Mouse (Mus musculus) bone marrow macrophage, adult 2 months (primary cell): ENCODE measurements around the gene Nrxn2. TPM values are rescaled to one million over a fixed set of nuclear protein-coding genes. Genes with fewer than 3 reads are reported as not detected.

Experiments used
- H3K27ac ChIP-seq: 2 replicates; pipeline ENCODE4 v1.5.1; 2012; ENCODE audit warnings: low read depth, low read length; ENCODE audit not compliant: insufficient read depth
- H3K4me1 ChIP-seq: 2 replicates; pipeline ENCODE4 v1.6.1; 2012; ENCODE audit warnings: low read length; ENCODE audit not compliant: control insufficient read depth, insufficient read depth
- H3K4me3 ChIP-seq: 2 replicates; pipeline ENCODE4 v1.5.1; 2012; ENCODE audit warnings: mild to moderate bottlenecking, low read length, moderate library complexity; ENCODE audit not compliant: insufficient read depth
- CTCF ChIP-seq: IDR thresholded peaks from 2 replicates; pipeline ENCODE4 v1.5.1; 2012; ENCODE audit warnings: low read depth, mild to moderate bottlenecking, low read length, moderate library complexity
- POLR2A ChIP-seq: IDR thresholded peaks from 2 replicates; pipeline ENCODE4 v1.6.1; 2012; ENCODE audit warnings: mild to moderate bottlenecking, low read depth, low read length, borderline replicate concordance
- polyA plus RNA-seq: library from polyadenylated mRNA; stranded (reverse); fragments of >200 nt; gene quantifications from 2 replicates; pipeline ENCODE4 v1.2.4, GENCODE M21; 2012; ENCODE audit not compliant: missing spikeins, insufficient read depth, insufficient read length

Gene Nrxn2
- polyA plus RNA-seq, 1 experiment = not detected

DNA sequence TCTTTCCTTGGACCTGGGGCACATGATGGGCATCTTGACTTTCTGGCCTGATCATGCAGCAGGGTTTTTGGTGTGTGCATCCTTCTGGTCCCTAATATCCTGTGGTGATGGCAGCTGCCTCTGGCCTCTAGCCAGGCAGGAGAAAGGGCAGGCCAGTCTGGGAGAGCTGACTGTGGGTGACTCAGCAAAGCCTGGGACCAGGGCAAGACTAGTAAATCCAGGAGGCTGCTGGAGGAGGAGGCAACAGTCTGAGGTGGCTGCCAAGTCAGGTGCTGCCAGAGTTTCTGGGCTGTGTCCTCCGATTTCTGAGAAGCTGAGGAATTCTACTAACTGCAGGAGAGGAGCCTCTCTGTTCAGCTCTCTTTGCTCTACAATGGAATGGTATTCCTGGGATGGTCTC lies 127.6 kb downstream of the Nrxn2 start:
- H3K4me1 ChIP-seq = peaks cover 23% of the 10 kb centered on the region
- no peak overlapping the region for H3K27ac ChIP-seq
- no peak overlapping the region for H3K4me3 ChIP-seq
- TF ChIP-seq POLR2A = no peak
- TF ChIP-seq CTCF = no peak

DNA sequence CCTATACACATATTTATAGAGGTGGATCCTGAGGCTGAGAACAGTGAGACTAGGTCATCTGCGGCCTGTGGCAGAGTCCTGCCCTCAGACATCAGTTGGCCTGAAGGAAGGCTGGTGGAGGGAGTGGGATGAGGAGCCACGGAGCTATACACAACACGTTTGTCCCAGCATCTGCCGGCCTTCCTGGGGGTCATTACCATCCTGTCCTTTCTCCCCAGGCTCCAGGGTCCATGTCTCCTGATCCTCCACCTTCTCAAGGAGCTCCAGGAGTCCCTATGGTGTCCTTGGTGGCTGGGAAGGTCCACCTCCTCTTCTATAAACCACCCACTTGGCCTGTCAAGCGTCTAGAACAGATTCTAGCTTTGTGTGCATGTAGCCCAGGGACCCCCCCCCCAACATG lies 129.3 kb downstream of the Nrxn2 start:
- TF ChIP-seq POLR2A = no peak
- TF ChIP-seq CTCF = no peak
- no peak overlapping the region for H3K27ac ChIP-seq
- peaks cover 32% of the 10 kb centered on the region for H3K4me1 ChIP-seq
- no peak overlapping the region for H3K4me3 ChIP-seq

DNA sequence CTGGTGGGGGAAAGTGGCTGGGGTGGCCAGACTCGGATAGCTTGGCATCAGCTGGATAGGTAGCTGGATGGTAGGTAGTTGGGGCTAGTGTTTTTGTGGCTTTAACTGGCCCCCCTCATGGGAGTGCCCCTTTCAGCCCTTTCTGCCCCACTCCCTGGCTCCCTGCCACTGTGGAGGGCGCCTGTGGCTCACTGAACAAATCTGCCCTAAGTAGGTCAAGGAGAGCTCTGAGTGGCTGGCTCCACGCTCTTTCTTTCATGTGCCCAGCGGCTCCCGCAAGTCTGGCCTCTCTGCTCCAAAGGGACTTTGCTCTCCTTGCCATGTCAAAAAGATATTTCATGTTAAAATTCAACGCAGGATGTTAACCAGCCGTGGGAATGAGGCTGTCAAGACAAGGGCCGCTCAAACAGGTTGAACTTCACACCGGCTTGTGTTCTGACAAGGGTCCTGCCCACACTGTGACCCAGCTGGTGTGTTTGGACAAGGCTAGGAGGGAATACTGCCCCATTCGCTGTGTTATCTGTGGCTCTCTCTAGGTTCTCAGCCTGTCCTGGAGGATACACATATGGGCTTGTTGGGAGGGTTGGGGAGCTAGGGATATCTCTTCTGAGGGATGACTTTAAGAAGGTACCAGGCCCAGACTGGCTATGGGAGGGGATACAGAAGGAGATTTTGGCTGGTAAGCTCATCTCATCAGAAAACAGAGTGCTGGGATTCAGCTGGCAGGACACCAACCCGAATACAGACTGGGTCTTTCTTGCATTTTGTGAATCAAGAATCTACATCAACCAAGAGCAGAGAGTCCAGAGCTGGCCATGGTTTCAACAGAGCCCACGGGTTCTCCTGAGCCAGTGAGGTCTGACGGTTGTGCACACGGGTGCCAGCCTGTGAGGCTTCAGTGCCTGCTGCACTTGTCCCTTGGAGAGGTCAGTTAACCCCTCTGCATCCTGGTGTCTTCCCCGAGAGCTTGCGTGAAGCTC lies 130.2 kb downstream of the Nrxn2 start:
- no peak for TF ChIP-seq CTCF
- no peak for TF ChIP-seq POLR2A
- peaks cover 39% of the 10 kb centered on the region for H3K4me1 ChIP-seq
- no peak overlapping the region for H3K27ac ChIP-seq

DNA sequence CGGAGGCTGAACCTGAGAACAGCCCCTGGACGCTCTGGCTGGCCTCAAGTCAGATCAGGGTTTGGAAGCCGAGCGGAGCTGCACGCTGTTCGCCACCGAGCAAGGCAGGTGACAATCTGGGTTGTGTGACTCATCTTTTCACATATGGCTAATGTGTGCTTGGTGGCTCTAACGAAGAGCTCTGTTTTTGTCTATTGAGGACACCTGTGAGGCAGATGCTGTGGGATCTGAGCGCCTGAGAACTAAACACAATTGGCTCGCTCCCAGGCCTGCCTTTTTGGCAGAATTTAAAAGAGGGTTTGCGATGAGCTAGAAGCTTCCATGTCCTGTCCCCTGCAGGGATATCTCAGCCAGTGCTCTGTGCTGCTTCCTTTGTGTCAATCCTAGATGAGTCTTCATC lies 131.0 kb downstream of the Nrxn2 start:
- no peak for TF ChIP-seq POLR2A
- TF ChIP-seq CTCF = no peak

More for the DNA sequence above, 130.2 kb downstream of the Nrxn2 start:
- H3K4me3 ChIP-seq = no peak overlapping the region

DNA sequence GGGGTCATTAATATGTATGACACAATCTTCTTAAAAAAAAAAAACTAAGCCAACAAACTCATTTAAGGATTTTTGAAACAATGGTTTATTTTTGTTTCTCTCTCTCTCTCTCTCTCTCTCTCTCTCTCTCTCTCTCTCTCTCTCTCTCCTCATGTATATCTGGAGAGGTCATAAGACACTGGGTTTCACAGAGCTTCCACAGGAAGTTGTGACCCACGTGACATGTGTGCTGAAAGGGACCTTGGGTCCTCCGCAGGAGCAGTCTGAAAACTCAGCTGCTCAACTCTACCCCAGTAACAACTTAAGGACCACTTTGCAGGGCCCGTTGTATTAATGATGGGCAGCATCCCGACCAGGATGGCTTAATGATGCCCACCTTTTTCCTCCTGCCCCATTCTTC lies 132.7 kb downstream of the Nrxn2 start:
- Histone ChIP-seq H3K4me1 (peaks cover 35% of the 10 kb centered on the region), H3K27ac (peak overlapping the region; percentile 6; the same call in 1 of the 2 replicates), H3K4me3 (no peak overlapping the region)
- TF ChIP-seq CTCF (no peak), POLR2A (no peak)

More for the DNA sequence above, 131.0 kb downstream of the Nrxn2 start:
- peaks cover 44% of the 10 kb centered on the region for H3K4me1 ChIP-seq
- no peak overlapping the region for H3K27ac ChIP-seq
- no peak overlapping the region for H3K4me3 ChIP-seq

DNA sequence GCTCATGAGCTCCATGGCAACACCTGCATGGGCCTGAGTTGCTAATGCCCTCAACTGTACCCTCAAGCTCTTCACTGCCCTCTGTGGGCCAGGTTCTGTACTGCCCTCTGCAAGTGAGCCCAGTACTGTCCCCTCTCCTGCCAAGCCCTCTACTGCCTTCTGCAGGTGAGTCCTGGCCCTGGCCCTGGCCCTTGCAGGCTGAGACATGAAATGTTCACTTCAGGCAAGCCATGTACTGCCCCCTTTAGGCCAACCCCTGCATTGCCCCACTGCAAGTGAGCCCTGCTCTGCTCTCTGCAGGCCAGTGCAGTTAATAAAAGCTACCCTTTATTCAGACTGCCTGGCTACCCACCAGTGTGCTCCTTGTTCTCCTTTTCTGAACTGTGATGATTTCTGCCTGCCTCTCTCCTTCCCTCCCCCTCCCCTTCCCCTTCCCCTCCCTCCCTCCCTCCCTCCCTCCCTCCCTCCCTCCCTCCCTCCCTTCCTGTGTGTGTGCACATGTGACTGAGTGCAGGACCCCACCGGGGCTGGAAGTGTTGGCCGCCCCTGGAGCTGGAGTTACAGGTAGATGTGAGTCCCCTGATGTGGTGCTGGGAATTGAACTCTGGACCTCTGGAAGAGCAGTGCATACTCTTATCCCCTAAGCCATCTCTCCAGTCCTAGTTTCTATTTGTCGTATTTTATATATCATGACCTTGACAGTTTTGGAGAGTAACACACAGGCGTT lies 133.9 kb downstream of the Nrxn2 start:
- TF ChIP-seq POLR2A (no peak), CTCF (peak; percentile 72)
- Histone ChIP-seq H3K4me1 (peaks cover 29% of the 10 kb centered on the region), H3K4me3 (no peak overlapping the region), H3K27ac (no peak overlapping the region)

DNA sequence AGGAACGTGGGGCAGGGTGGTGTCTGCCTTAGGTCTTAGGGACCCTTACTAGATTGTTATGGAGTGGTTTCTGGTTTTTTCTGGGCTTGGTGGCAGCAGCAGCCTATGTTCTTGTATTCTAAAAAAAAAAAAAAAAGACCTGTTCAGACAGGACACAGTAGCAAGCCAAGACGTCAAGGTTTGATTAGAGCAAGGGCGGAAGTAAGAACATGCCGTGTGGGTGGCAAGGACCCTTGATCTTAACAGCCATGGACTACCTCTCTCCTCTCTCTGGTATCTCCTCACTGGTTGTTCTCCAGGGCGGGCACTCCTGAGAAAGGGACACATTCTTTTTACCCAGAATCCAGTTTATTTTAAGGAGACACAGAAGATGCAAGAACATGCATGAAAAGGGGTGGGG lies 134.6 kb downstream of the Nrxn2 start:
- TF ChIP-seq POLR2A = no peak
- TF ChIP-seq CTCF = no peak
- peaks cover 34% of the 10 kb centered on the region for H3K4me1 ChIP-seq
- H3K27ac ChIP-seq = no peak overlapping the region
- no peak overlapping the region for H3K4me3 ChIP-seq

DNA sequence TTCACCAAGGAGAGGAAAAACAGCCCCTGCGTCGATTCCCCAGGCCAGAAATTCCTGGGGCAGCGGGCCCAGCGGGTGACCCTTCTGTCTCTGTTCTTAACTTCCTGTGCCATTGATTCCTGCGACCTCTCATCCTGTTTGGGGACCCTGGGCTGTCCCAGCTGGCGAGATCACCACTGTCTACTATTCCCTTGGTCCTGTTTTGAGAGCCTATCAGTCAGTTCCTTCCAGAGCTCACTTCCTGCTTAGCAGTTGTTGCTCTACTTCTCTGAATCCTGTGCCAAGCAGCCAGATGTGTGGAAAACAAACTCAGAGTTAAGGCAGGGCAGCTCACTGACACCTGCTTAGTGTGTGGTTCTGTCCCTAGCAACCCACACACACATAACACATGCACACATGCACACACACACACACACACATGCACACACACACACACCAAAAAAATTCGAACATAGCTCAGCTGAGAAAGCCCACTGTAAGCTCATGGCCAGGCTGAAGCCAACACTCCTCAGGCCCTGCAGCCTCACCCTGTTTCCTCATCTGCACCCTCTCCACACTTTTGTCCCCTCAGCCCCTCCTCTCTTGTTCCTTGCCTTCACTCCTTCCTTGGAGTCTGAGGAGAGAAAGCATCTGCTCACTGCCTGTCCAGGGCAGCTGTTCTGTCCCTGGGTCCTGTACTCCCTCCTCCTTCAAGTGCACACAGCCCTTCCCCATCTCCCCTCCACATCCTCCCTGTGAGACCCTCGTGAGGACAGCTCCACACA lies 135.5 kb downstream of the Nrxn2 start:
- Histone ChIP-seq H3K4me1 (peaks cover 35% of the 10 kb centered on the region), H3K4me3 (no peak overlapping the region), H3K27ac (no peak overlapping the region)
- TF ChIP-seq CTCF (no peak), POLR2A (no peak)

DNA sequence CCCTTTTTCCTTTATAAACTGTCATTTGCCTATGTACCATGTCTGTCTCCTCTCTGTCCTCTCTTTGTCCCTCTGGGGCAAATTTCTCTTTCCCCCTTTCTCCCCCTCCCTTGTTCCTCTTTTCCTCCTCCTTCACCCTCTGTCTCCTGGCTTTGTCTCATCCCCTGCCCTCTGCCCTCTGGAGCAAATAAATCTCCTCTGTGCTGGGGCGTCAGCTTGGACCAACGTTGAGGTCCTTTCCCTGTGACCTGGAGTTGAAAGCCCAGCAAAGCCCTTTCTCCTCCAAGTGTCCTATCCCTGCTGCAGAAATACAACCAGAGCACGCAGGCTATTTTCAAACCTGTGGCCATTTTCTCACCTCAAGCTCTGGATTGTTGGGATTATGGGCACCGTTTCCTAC lies 141.0 kb downstream of the Nrxn2 start:
- Histone ChIP-seq H3K4me3 (no peak overlapping the region), H3K27ac (no peak overlapping the region), H3K4me1 (peaks cover 6% of the 10 kb centered on the region)
- TF ChIP-seq POLR2A (no peak), CTCF (no peak)
